Mouse (Mus musculus) induced T-regulatory cell, adult 2 months (primary cell): ENCODE results near the gene Dnah3.

Experiments used
- DNase-seq: peaks from one replicate; pipeline ENCODE4 v3.0.0-alpha.2; 2012; ENCODE audit warnings: low read depth

The Dnah3 gene

GRCm38 (mm10) chr7:120095180-120095579, at the start of gene Dnah3:
TSS of gene Dnah3 (minus strand) at chr7:120095280.
- no peak for DNase-seq

- DNase-seq = no peak
Observed at GRCm38 (mm10) chr7:120142743-120143142, 47.7 kb upstream of the Dnah3 start.

- DNase-seq = no peak
Observed at GRCm38 (mm10) chr7:120128951-120129350, 33.9 kb upstream of the Dnah3 start.

- no peak for DNase-seq
Observed at GRCm38 (mm10) chr7:120127686-120128059, 32.6 kb upstream of the Dnah3 start.

GRCm38 (mm10) chr7:120126976-120127685, 32.1 kb upstream of the Dnah3 start:
- DNase-seq = no peak

GRCm38 (mm10) chr7:120124844-120125243, 29.8 kb upstream of the Dnah3 start:
- peak; percentile 57 for DNase-seq

- DNase-seq = no peak
Observed at GRCm38 (mm10) chr7:120123776-120124175, 28.7 kb upstream of the Dnah3 start.

- DNase-seq = no peak
Observed at GRCm38 (mm10) chr7:120117529-120117928, 22.4 kb upstream of the Dnah3 start.

GRCm38 (mm10) chr7:120116976-120117375, 21.9 kb upstream of the Dnah3 start:
- DNase-seq = no peak

GRCm38 (mm10) chr7:120109676-120110075, 14.6 kb upstream of the Dnah3 start:
- DNase-seq = no peak

GRCm38 (mm10) chr7:120106356-120106755, 11.3 kb upstream of the Dnah3 start:
- no peak for DNase-seq

GRCm38 (mm10) chr7:120104975-120105374, 9.9 kb upstream of the Dnah3 start:
- no peak for DNase-seq

- no peak for DNase-seq
Observed at GRCm38 (mm10) chr7:120103019-120103567, 8.0 kb upstream of the Dnah3 start.

GRCm38 (mm10) chr7:120102164-120102972, 7.3 kb upstream of the Dnah3 start, which contains the start of gene Tmem159:
TSS of gene Tmem159 (plus strand) at chr7:120102353.
- peak; percentile 65 for DNase-seq

GRCm38 (mm10) chr7:120098403-120098802, 3.3 kb upstream of the Dnah3 start:
- peak; percentile 69 for DNase-seq

- DNase-seq = peak; percentile 40
Observed at GRCm38 (mm10) chr7:120097845-120098244, 2.8 kb upstream of the Dnah3 start.

- DNase-seq = no peak
Observed at GRCm38 (mm10) chr7:120094216-120094615, 864 bp downstream of the Dnah3 start.

GRCm38 (mm10) chr7:120093033-120093432, 2.0 kb downstream of the Dnah3 start:
- DNase-seq = no peak

- DNase-seq = no peak
Observed at GRCm38 (mm10) chr7:120080177-120080576, 14.9 kb downstream of the Dnah3 start.

GRCm38 (mm10) chr7:120069164-120069563, 25.9 kb downstream of the Dnah3 start:
- no peak for DNase-seq

GRCm38 (mm10) chr7:120068114-120068513, 27.0 kb downstream of the Dnah3 start:
- no peak for DNase-seq

- DNase-seq = peak; percentile 7
Observed at GRCm38 (mm10) chr7:120064045-120064444, 31.0 kb downstream of the Dnah3 start.

- no peak for DNase-seq
Observed at GRCm38 (mm10) chr7:120055479-120055878, 39.6 kb downstream of the Dnah3 start.
